Mouse (Mus musculus): Measurements from ENCODE around the gene Cep41.

DNA sequence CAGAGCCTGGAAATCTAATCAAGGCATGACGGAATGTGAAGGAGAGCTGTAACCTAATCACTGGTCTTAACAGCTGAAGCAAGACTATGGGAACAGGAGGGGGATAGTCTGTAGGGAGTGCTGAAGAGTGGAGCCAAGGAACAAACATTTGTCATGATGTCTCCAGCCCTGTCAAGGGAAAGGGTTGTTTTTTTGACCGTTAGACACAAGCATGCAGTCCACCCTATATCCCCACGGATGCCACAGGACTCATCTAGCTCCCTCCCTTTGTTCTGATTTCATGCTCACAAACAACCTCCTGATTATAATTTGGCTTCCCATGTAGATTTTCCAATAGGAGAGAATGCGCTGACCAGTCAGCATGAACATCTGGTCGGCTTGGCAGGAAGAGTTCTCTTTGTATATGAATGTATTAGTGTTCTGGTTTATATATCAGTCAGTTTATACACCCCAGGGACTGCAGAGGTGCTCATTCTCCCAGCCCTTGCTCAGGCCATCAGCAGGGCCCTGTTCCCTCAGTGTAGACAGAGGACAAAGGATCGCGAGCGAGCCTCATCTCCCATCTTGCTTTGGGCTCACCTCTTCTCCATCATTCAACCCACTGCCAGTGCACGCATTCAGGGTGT lies 10.5 kb upstream of the Cep41 start:
- no peak for TF ChIP-seq ZNF384 (IDR thresholded peaks at IDR 0.05; ENCODE audit: low read depth, low read length)
- no peak for TF ChIP-seq MAFK (IDR thresholded peaks at IDR 0.05; ENCODE audit: insufficient read depth, low read depth, low read length)

Data from ES-E14 (cell line).